Mouse (Mus musculus): ENCODE measurements around the gene Reps2.

DNA sequence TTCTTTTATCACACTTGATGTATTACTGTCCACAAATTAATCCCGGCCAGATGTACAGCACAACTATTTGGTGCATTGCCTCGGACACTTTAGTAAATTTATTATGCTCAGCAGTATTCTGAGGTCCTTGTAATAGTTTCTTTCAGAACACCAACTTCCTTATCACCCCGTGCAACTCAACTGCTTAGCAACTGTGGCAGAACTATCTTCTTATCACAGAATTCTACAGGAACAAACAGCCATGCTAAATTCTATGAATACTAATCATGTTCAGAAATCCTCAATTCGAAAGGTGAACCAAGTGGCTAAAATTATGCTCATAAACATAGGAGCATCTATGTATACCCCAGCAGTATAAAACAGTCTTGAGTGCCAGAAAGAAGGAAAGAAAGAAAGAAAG, 1.7 kb downstream of the Reps2 start:
- no peak for TF ChIP-seq CTCF (IDR thresholded peaks at IDR 0.05; ENCODE audit: low read depth)
- TF ChIP-seq EP300 (IDR thresholded peaks at IDR 0.05; ENCODE audit: low read depth) = no peak

Data from heart, postnatal 0 days (tissue).